Mouse (Mus musculus) layer of hippocampus, adult 9-11 months (tissue): Measurements from ENCODE around the gene H2-T22.
"Not testable (repeated sequence)": the region's sequence is repeated elsewhere in the genome, so short reads cannot be mapped to it uniquely, and the experiment has no call there.

ENCODE experiments used
- DNase-seq: peaks from one replicate; pipeline ENCODE4 v3.0.0; 2022

H2-T22 gene

GRCm38 (mm10) chr17:36028879-36029619 is 13.5 kb downstream of the H2-T22 start:
- DNase-seq: no peak

- no peak for DNase-seq
Measured at GRCm38 (mm10) chr17:36027663-36028062, 14.9 kb downstream of the H2-T22 start.

GRCm38 (mm10) chr17:36025901-36026300 is 16.6 kb downstream of the H2-T22 start:
- no peak for DNase-seq

GRCm38 (mm10) chr17:36025197-36025596 is 17.4 kb downstream of the H2-T22 start:
- no peak for DNase-seq

- no peak for DNase-seq
Measured at GRCm38 (mm10) chr17:36023710-36024654, 18.6 kb downstream of the H2-T22 start.

GRCm38 (mm10) chr17:36022922-36023321 is 19.6 kb downstream of the H2-T22 start:
- no peak for DNase-seq

GRCm38 (mm10) chr17:36022098-36022497 is 20.4 kb downstream of the H2-T22 start:
- DNase-seq: no peak

GRCm38 (mm10) chr17:36021309-36021708 is 21.2 kb downstream of the H2-T22 start:
- DNase-seq: no peak

- DNase-seq: peak; percentile 70
Measured at GRCm38 (mm10) chr17:36020191-36021073, 22.1 kb downstream of the H2-T22 start, which contains the start of gene H2-T24. Gene H2-T24, minus strand, starts transcription at chr17:36020560.

- DNase-seq: no peak
Measured at GRCm38 (mm10) chr17:36019519-36019918, 23.0 kb downstream of the H2-T22 start.

- no peak for DNase-seq
Measured at GRCm38 (mm10) chr17:36018979-36019378, 23.6 kb downstream of the H2-T22 start.

- no peak for DNase-seq
Measured at GRCm38 (mm10) chr17:36017046-36017445, 25.5 kb downstream of the H2-T22 start.

GRCm38 (mm10) chr17:36014977-36015376 is 27.6 kb downstream of the H2-T22 start:
- no peak for DNase-seq

- not testable (repeated sequence) for DNase-seq
Measured at GRCm38 (mm10) chr17:36004409-36004808, 38.1 kb downstream of the H2-T22 start.

- DNase-seq: no peak
Measured at GRCm38 (mm10) chr17:36003331-36003730, 39.2 kb downstream of the H2-T22 start.

GRCm38 (mm10) chr17:36001966-36002365 is 40.6 kb downstream of the H2-T22 start:
- DNase-seq: no peak

GRCm38 (mm10) chr17:36001121-36001897 is 41.2 kb downstream of the H2-T22 start:
- no peak for DNase-seq

GRCm38 (mm10) chr17:36000349-36000748 is 42.2 kb downstream of the H2-T22 start:
- no peak for DNase-seq

GRCm38 (mm10) chr17:35999356-35999755 is 43.2 kb downstream of the H2-T22 start:
- DNase-seq: no peak

- no peak for DNase-seq
Measured at GRCm38 (mm10) chr17:35998545-35999305, 43.8 kb downstream of the H2-T22 start.
